Mouse (Mus musculus) testis, postnatal 10 days (tissue): Measurements from ENCODE around the gene Cxcl13.
A peak's percentile ranks its signal among the peaks of the same experiment; 100 is the strongest.
"Not testable (repeated sequence)": the region's sequence is repeated elsewhere in the genome, so short reads cannot be mapped to it uniquely, and the experiment has no call there.

Experiments
- DNase-seq: peaks from one replicate; pipeline ENCODE4 v3.0.0; 2021; ENCODE audit warnings: low spot score

The Cxcl13 gene

DNA sequence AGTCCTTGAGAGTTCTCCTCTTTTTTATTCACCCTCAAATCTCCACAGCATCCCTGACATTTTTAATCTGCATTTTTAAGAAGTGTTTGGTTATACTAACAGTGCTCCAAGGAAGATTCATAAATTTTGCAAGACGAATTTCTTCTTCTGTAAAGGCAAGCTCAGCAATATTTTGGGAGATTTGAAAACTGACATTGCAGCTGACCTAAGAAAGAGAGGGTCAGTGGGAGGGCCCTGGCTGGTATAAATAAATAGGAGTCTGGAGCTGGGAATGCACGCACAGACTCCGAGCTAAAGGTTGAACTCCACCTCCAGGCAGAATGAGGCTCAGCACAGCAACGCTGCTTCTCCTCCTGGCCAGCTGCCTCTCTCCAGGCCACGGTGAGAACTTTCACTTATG, at the start of gene Cxcl13:
Cxcl13 (plus strand) TSS at position 301 of the 400 bp plus-strand sequence.
- no peak for DNase-seq

DNA sequence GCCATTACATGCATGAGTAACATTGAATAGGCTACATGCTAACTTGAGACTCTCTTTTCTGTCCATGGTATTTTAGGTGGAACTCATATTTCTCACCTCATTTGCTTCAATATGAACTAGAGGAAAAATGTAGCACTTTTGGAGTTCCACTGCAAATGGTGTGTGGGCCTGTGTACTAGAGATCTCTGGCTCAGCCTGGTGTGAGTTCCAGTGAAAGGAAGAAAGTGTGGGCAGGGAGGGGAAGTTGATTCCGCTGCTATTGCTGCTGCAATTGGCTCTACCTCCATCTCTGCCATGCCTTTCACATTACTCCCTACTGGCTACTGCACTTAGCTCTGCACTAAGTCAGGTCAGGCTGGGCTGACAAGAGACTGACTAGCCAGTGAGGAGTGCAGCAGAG, 45.7 kb upstream of the Cxcl13 start:
- DNase-seq, result no peak

DNA sequence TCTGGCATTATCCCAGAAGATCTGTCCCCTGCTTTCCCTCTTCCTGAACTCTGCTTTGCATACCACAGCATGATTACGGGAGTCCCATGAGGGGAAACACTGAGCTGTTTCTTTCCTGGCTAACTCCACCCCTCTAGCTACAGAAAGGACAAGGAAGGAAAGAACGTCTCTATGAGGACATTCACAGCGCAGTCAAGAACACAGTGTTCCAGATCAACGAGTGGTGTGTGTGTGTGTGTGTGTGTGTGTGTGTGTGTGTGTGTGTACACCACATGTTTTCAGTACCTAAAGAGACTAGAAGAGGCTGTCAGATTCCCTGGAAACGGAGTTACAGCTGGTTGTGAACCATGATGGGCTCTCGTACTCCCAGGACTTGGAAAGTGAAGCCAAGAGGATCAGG, 38.3 kb upstream of the Cxcl13 start:
- no peak for DNase-seq

DNA sequence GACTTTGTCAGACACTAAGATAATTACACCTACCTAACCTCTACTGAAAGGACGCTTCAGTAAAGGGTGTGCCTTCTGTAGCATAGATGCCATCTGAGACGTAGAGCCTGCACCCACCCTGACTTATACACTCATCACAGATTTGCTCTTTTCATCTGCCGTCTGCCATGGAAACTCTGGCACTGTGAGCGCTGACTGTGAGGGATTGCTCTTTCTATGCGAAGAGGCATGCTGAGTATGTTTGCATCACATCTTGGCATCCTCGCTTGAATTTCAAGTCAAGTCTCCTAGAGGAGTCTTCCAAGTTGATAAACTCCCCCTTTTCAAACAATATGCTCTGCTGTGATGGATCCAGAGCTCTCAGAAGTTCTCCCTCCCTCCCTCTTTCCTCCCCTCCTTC, 32.7 kb upstream of the Cxcl13 start:
- DNase-seq, result no peak

DNA sequence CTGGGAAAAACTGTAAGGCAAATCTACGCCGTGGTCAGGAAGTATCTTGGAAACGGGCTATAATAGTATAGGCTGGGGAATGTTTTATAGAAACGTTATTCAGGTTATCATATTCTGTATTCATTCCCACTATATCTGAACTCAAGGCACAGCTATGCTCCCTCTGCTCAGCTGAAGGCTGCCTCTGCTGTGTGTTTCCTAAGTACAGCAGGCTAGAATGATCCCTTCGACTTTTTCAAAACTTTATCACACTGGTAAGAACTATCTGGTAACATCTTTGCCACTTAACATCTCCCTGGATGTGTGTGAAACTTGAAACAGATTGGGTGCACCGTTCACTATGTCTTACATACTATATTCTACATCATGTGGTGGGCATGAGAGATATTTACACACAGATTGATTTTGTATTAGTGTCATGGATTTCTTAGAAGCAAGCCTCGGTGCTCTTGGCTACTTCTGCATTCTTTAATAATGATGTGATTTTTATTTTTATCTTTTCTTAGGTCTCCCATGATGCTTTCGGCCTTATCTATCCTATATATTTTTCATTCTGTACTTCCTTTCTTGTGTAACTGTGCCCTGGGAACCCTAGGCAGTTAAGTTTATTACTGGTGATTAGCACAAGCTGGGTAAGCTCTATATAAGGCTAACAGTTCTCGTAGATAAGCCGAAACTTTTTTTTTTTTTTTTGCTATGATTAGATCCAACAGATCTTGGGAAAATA, 31.4 kb upstream of the Cxcl13 start:
- no peak for DNase-seq

DNA sequence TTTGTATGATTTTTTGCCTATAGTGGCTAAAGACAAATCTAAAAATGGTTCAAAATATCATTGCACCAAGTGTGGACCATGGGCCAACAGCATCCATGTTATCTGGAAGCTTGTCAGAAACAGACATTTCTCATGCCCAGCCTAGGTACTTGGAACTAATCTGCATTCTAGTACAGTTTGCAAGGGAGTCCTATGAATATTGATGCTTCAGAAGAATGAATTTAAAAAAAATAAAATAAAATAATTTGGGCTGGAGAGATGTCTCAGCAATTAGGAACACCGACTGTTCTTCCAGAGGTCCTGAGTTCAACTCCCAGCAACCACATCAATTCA, 30.9 kb upstream of the Cxcl13 start:
- DNase-seq, result no peak

DNA sequence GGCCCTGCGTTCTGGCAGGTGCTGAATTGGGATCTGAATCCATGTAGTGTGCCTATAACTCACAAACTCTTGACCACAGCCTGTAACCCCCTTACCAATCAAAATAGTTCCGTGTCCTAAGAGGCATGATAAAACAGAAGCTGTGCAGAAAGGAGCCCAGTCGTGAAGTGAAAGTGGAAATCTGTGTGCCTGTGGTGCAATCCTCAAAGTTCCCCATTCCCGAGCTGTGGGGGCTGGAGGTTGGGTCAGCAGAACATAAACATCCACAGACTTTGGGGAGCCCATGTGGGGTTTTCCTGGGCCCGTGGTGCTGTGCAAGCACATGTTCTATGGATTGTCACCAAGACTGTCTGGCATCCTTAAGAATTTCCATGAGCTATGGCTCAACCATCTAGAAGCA, 21.7 kb upstream of the Cxcl13 start:
- DNase-seq, result no peak

DNA sequence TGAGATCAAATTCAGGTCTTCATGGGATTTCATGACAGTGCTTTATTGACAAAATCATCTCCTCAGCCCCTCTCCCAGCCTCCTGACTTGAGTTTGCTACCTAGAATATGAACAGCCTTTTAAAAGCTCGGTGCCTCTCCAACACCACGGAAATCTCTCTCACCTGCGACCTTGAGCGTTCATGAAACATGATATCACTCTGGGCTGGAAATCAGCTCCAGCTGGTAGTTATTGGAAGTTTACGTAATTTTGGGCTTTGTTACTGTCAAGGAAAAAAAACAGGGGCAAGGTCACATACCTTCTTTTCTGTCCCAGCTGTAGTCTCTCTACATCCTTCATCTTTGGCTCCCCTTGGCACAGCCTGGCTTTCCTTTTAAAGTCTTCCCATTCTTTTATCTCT, 20.7 kb upstream of the Cxcl13 start:
- no peak for DNase-seq

DNA sequence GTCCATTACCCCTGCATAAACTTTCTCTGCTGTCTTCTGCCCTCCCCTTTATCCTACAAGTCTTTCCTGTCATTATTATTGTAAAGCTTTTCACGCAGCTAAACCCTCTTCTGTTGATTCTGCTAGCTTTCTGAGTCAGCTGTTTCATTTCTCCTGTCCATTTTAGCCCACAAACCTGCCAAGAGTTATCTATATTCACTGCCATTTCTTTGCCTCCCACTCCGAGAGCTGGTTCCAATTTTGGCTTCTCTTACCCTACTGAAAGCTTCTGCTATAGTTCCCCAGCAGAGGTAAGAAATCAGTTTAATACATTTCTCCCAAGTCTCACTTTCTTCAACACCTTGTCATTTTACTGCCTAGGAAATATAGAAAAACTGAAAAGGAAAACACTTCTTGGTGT, 19.6 kb upstream of the Cxcl13 start:
- no peak for DNase-seq

DNA sequence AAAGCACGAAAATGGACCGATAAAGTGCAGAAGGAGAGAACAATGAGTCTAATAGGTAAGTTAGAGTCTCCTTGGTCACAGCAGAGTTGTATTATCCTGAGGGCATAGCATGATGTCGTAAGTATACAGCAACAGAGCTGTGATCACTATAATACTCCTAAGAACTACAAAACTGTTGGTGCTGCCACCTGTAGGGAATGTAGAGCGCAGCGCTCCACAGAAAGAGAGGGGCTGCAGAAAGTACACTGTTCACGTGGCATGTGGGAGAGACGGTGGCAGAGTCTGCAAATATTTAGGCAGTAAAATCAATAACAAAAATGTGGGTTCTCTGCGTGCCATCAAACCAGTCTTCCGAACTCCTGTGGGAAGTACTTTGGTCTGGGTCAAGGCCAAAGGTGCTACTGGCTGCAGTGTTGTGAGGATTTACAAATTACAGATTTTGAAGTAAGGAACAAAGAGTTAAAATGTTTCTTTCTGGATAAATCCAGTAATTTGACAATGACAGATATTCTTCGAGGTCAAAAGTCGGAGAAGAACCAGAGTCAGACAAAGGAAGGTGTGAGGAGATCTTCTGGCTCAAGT, 18.6 kb upstream of the Cxcl13 start:
- DNase-seq, result no peak

DNA sequence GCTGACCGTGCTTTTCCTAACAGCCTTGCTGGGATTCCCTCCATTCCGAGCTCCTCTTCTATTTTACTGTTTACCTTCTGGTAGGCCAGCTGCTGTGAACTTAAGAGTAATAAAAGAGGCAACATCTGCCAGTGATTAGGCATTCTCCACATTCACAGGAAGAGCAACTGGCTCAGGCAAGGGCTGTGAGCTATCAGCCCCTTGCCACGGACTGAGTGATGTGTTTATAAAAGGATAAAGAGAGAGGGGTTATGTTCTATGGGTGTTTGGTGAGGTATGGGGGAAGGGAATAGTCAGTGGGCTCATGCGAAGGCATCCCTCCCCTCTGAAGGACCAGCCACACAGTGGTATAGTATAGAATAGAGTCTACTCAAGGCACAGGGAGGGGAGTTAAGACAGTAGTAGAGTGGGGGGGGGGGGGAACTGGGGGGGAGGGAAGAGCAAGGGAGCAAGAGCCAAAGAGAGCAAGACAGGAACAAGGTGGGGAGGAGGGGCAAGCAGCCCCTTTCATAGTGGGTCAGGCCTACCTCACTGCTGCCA, 16.0 kb upstream of the Cxcl13 start:
- no peak for DNase-seq

DNA sequence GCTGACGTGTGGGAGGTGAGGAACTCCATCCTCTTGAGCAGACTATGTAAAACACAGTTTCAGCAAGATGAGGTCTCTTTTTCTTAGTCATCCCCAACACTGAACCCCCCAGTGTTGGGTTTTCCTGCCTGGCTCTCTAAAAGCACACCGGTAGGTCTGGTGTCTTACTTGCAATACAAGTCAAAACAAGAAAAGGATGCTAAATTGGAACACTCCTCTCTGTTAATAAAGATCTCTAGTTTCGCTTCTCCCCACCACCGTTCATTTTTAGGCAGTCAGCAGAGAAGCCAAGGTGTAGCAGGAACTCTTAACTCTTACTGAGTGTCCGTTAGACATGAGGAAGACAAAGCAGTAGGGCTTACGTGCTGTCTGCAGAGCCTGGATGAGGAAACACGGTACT, 15.2 kb upstream of the Cxcl13 start:
- DNase-seq, result no peak

DNA sequence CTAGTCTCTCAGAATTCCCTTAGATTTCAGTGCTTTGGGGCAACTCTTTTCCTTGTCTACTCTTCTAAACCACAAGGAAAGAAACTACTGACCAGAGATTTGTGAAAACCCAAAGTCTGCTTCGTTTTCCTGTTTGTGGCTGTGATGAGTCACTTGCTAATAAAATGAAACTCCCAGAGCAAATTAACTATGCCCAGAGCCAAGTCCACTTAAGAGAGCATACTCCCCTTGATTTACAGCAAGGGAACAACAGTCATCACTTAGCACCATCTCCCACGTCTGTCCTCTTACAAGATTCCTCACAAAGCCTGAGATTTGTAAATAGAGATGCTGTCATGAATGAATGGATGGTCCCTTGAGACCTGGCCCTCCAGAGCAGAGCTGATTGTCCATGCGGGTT, 11.6 kb upstream of the Cxcl13 start:
- no peak for DNase-seq

DNA sequence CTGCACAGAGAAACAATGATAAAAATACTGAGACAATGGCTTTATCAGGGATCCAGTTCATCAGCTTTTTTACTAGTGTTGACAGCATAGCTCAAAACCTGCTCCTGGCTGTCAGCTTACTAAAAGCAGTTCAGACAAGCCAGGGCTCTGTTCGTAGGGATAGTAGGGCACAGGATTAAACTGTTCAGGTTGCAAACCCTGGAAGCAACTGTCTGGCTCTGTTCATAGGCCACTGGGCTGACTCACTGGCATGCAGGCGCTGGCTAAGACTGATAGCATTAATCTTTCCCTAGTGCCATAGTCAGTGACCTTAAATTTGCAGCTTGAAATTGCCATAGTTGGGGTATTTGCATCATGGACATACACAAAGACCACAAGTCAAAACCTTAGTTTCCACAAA, 10.4 kb upstream of the Cxcl13 start:
- DNase-seq, result no peak

DNA sequence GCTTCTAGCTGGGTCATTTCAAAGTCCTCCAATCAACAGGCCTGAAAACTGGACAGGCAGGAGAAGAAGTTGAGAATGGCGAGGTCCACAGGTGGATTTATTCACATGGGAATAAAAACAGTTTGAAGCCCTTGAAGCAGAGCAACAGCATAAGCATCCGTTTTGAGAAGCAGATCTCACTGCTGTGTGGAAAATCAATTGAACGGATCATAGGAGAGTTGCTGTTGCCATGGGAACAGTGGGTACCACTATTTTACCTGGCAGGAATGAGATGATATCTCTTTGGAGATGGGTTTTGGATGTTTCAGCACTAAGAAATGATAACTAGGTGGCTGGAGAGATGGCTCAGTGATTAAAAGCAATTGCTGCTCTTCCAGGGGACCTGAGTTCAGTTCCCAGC, 8.1 kb upstream of the Cxcl13 start:
- no peak for DNase-seq

DNA sequence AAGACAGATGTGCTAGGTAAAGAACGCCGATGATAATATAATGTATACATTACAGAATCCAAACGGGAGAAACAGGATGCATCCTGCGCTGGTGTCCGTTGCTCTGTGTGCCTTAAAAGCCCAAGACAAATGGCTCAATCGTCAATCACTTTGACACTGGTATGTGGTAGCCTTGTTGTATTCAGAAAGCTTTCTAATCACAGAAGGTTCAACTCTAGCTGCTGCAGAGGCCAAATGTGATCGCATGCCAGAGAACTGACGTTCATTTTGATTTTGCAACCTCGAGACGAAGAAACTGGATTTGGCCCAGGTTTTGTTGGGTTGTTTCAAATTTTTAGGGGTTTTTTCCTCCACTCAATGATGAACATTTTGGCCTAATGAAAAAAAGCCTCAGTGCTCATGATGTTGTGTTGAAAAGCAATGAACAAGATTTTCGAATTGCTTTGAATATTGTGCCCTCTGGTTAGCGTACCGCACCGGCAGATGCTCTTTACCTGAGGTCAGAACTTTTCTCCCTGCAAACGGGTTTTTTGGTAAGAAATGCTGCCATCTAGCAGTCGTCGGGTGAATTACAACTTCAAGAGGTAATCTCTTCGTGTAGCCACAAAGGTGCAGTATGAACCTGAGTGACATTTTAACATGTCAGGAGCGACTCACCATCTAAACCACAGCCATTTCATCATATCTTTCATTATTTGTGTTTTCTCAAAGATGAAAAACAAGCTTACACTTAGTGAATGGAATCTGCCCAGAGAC, 6.6 kb upstream of the Cxcl13 start:
- peak; percentile 67 for DNase-seq

DNA sequence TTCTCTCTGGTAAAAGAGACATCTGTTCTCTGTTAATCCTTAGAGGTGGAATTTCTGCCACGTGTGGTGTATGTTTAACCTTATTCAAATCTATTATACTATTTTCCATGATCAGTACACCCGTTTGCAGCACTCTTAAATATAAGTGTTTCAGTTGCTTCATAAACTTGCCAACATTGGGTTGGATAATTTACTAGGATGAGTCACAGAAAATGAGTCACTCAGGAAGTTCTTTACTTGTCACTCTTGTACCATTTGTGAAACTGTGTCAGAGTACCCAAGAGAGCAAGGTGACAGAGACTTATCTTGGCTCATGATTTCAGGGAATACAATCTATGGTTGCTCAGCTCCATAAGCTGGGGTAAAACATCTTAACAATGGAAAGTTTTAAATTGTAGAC, 8.2 kb downstream of the Cxcl13 start:
- DNase-seq, result no peak

DNA sequence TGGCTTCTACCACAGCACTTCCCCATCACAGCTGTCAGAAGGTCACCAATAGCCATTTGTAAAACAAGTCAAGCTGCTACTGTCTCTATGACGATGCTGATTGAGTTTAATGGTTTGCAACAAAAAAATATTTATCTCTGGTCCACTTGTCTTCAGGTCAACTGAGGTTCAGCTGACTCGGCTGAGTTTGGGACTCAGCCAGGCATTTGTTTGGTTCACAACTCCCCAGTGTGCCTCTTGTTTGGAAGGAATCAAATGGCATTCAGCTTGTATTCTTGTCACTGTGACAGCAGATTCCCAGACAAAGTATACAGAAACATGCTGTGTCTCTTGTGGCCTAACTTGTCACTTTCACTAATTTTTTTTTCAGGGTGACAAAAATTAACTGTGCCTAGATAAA, 9.9 kb downstream of the Cxcl13 start:
- DNase-seq, result no peak

DNA sequence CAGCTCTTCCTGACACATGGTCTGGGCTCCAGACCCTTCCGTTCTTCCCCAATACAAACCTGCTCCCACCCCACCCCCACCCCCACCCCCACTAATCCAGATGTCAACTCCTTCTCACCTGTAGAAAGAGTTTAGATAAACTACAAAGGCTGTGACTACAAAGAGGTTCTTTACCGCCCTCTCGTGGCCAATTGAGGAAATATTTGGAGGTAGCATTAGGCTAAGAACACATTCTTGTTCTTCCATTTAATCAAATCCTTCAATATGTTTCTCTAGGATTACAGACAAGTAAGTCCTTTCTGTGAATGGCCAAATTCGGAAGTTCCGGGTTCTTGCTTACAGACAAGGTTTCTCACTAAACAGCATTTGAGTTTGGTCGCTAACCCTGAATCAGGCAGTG, 14.1 kb downstream of the Cxcl13 start:
- DNase-seq, result peak; percentile 73

DNA sequence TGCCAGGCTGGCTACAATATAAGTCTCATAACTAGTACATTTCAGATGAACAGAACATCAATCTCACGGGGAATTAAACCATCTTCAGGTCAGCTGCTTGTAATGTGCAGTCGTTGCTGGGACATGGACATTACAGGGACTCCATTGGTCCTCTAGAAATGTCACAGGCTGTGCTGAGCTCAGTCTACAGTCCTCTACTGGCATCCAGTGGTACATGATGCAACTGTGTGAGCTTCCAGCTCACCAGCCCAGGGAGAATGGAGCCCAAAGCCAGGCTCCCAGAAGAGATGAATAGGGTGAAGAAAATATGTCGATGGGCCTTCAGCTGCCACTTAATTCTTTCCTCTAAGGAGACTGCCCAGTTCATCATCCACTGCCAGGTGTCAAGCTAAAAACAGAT, 15.5 kb downstream of the Cxcl13 start:
- DNase-seq, result no peak

DNA sequence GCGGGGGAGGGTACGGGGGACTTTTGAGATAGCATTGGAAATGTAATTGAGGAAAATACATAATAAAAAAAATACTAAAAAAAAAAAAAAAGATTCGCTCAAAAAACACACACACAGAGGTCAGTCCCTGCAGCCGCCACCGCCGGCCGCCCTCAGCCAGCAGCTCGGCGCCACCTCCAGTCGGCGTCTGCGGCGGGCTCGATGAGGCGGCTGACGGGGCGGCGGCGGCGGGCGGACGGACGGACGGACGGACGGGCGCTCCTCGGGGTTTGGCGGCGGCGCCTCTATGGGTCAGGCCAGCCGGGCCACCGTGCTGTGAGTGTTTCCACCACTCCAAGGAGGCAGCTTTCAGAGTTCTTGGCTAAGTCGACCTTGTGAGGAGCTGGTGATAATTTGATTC, 17.1 kb downstream of the Cxcl13 start:
- not testable (repeated sequence) for DNase-seq

DNA sequence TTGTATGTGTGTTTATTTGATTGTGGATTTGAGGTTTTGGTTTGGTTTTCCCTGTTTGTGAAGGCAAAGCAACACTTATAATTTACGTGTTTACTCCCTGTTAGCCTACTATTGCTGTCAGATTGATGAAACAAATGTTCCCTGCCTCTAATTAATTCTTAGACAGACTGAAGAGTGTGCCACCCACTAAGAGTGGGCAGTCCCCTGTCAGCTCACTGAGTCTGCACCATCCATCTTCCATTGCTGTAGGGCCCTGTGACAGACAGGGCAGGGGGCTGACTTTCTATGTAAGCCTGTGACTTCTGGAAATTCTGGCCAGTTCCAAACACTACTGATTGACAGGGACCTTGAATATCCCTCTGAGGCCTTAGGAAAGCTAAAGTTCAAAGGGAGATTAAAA, 19.5 kb downstream of the Cxcl13 start:
- DNase-seq, result no peak

DNA sequence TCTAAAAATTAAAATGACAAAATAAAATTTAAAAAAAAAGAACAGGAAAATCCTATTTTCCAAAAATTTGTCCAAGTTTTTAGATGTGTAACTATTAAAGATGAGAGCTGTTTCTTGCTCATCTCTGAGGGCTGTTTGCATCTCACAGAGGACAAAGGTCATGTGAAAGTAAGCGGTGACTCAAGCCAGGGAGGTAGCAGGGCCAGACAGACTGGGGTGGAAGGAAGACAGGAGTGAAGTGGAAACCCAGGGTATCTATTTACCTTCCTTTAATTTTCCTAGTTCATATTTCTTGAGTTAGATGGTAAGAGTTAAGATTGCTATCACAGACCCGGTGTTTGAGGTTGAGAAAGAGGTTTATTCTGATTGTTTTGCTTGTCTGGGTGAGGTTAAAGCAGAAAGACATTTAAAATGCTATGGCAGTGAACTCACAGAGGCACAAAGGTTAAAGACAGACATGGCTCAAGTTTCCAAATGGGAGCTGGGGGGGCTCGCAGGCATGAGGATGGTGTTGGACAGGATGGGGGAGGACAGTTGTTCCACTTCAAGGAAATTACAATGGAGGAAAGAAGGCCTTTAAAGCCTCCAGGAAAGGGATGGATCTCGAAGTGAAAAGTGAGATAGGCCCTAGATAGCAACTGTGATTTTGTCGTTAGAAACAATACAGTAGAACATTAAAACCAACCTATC, 27.2 kb downstream of the Cxcl13 start:
- no peak for DNase-seq
